Mouse (Mus musculus) midbrain, embryonic 12.5 days (tissue): ENCODE results near the gene Lyrm9. TPM values are rescaled to one million over a fixed set of nuclear protein-coding genes. Genes with fewer than 3 reads are reported as not detected.
A peak's percentile ranks its signal among the peaks of the same experiment; 100 is the strongest.

Source experiments
- ATAC-seq: fragments of 200-750 bp; cut with Nextera tagmentation; 2 replicates; pipeline ENCODE4 v1.8.0; 2017; ENCODE audit warnings: low read depth, moderate TSS enrichment, moderate library complexity; ENCODE audit not compliant: low FRiP score
- H3K27ac ChIP-seq: fragments of 300-500 bp; sonication (generic); replicated peaks from 2 replicates; pipeline ENCODE4 v1.5.1; 2016; ENCODE audit warnings: mild to moderate bottlenecking
- H3K27me3 ChIP-seq: fragments of 300-500 bp; sonication (generic); 2 replicates; pipeline ENCODE4 v1.6.1; 2016; ENCODE audit warnings: mild to moderate bottlenecking
- H3K36me3 ChIP-seq: fragments of 300-500 bp; sonication (generic); 2 replicates; pipeline ENCODE4 v1.6.1; 2016
- H3K4me1 ChIP-seq: fragments of 300-500 bp; sonication (generic); 2 replicates; pipeline ENCODE4 v1.6.1; 2016
- H3K4me2 ChIP-seq: fragments of 300-500 bp; sonication (generic); replicated peaks from 2 replicates; pipeline ENCODE4 v1.6.1; 2016; ENCODE audit warnings: mild to moderate bottlenecking, moderate library complexity
- H3K4me3 ChIP-seq: fragments of 300-500 bp; sonication (generic); 2 replicates; pipeline ENCODE4 v1.5.1; 2016; ENCODE audit warnings: mild to moderate bottlenecking
- H3K9ac ChIP-seq: fragments of 300-500 bp; sonication (generic); replicated peaks from 2 replicates; pipeline ENCODE4 v1.6.1; 2016; ENCODE audit warnings: mild to moderate bottlenecking, moderate library complexity
- H3K9me3 ChIP-seq: fragments of 300-500 bp; sonication (generic); 2 replicates; pipeline ENCODE4 v1.6.1; 2016; ENCODE audit warnings: mild to moderate bottlenecking
- WGBS: fragments of 180-500 bp; shearing (Covaris S2); methylation state at CpG from one replicate; pipeline ENCODE4 v1.1.7; 2016; 5-methylcytosine and 5-hydroxymethylcytosine counted together
- polyA plus RNA-seq: library from polyadenylated mRNA; unstranded; fragments of >200 nt; fragmentation: Nextera tagmentation; extraction: Ambion mirVana; gene quantifications from 2 replicates; pipeline ENCODE4 v1.2.1, GENCODE M21; 2016

Gene Lyrm9
- polyA plus RNA-seq, 1 experiment from 2014 or later = 17.0 TPM

- Histone ChIP-seq H3K36me3 (peaks cover 6% of the 10 kb centered on the region; the same call in 1 of the 2 replicates), H3K27ac (no peak overlapping the region), H3K4me3 (no peak overlapping the region), H3K4me2 (no peak overlapping the region), H3K27me3 (no peaks in the 10 kb centered on the region), H3K9me3 (no peaks in the 10 kb centered on the region), H3K4me1 (no peaks in the 10 kb centered on the region), H3K9ac (no peak overlapping the region)
- 10% methylated on average over 11 of the region's 11 CpGs for WGBS
- no peak for ATAC-seq
These were observed 11.6 kb downstream of the Lyrm9 start for GRCm38 (mm10) chr11:78837989-78838388.

- no peak overlapping the region; the same call in 1 of the 2 replicates for H3K27ac ChIP-seq
- no peaks in the 10 kb centered on the region for H3K9me3 ChIP-seq
- WGBS = 91% methylated on average over 14 of the region's 14 CpGs
- H3K4me3 ChIP-seq = no peak overlapping the region
- H3K9ac ChIP-seq = no peak overlapping the region
- no peaks in the 10 kb centered on the region for H3K4me1 ChIP-seq
- no peaks in the 10 kb centered on the region for H3K27me3 ChIP-seq
- peaks cover 6% of the 10 kb centered on the region; the same call in 1 of the 2 replicates for H3K36me3 ChIP-seq
- no peak for ATAC-seq
- no peak overlapping the region for H3K4me2 ChIP-seq
These were observed 13.1 kb downstream of the Lyrm9 start for GRCm38 (mm10) chr11:78839491-78839890.

DNA sequence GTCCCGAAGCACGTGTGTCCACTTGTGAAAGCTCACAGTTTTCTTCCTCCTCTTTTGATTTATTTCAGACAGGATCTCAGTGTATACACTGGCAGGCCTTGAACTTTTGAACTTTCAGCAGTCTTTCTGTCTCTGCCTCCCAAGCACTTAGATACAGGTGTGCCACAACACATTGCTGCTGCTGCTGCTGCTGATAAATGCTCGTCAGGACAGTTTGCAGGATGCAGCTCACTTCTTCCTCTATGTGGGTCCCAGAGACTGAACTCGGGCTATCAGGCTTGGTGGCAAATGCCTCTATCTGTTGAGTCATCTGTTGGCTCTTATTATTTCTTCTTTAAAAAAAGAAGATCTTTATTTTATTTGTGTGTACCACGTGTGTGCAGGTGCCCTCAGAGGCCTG, 13.8 kb downstream of the Lyrm9 start:
- Histone ChIP-seq H3K9me3 (no peaks in the 10 kb centered on the region), H3K27ac (no peak overlapping the region), H3K4me2 (no peak overlapping the region), H3K4me1 (no peaks in the 10 kb centered on the region), H3K36me3 (peaks cover 6% of the 10 kb centered on the region; the same call in 1 of the 2 replicates), H3K27me3 (no peaks in the 10 kb centered on the region), H3K4me3 (no peak overlapping the region), H3K9ac (no peak overlapping the region)
- no peak for ATAC-seq
- 92% methylated on average over 5 of the region's 5 CpGs for WGBS

DNA sequence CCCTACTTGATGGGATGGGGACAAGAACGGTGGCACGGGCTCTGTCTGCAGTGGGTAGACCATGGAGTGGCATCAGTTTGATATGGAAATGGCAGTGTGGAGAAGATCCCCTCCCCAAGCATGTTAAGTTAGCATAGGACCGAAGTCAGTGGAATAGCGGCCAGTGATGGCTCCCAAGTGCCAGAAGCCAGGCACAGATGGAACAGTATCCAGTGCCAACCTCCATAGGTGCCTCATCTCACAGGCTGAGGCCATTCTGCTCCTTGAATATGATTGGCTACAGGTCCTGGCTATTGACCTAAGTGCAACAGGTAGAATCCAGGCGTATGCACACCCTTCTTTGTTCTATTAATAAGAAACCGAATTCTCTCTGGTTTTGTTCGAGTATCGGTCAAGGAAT, 15.6 kb downstream of the Lyrm9 start:
- Histone ChIP-seq H3K36me3 (peaks cover 6% of the 10 kb centered on the region; the same call in 1 of the 2 replicates), H3K9ac (no peak overlapping the region), H3K9me3 (no peaks in the 10 kb centered on the region), H3K4me1 (no peaks in the 10 kb centered on the region), H3K27me3 (no peaks in the 10 kb centered on the region), H3K27ac (no peak overlapping the region), H3K4me2 (no peak overlapping the region), H3K4me3 (no peak overlapping the region)
- no peak for ATAC-seq
- 91% methylated on average over 8 of the region's 8 CpGs for WGBS

DNA sequence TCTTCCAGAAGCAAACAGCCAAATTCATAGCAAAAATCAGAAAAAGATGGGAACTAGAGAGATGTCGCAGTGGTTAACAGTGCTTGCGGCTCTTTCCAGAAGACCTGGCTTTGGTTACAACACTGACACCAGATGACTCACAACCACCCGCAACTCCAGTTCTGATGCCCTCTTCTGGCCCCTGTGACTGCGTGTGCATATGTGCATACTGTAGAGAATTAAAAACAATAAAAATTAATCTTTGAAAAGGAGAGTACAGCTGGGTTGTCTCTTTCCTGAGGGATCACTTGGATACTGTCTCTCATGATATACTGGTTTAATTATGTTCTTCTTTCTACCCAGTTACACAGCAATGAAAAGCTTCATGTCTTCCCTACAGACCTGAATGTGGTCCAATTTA, 20.2 kb downstream of the Lyrm9 start:
- Histone ChIP-seq H3K4me1 (peaks cover 7% of the 10 kb centered on the region; the same call in 1 of the 2 replicates), H3K9me3 (no peaks in the 10 kb centered on the region), H3K4me2 (no peak overlapping the region), H3K9ac (no peak overlapping the region), H3K4me3 (no peak overlapping the region), H3K36me3 (no peaks in the 10 kb centered on the region), H3K27me3 (no peaks in the 10 kb centered on the region), H3K27ac (no peak overlapping the region)
- no peak for ATAC-seq
- 94% methylated on average over 4 of the region's 4 CpGs for WGBS

- H3K36me3 ChIP-seq = no peaks in the 10 kb centered on the region
- no peaks in the 10 kb centered on the region for H3K9me3 ChIP-seq
- H3K4me3 ChIP-seq = no peak overlapping the region
- no peak overlapping the region for H3K9ac ChIP-seq
- H3K4me2 ChIP-seq = no peak overlapping the region
- ATAC-seq = no peak
- H3K4me1 ChIP-seq = peaks cover 10% of the 10 kb centered on the region; the same call in 1 of the 2 replicates
- no peaks in the 10 kb centered on the region for H3K27me3 ChIP-seq
- no peak overlapping the region for H3K27ac ChIP-seq
- WGBS = 65% methylated on average over 7 of the region's 7 CpGs
These were observed 21.8 kb downstream of the Lyrm9 start for GRCm38 (mm10) chr11:78847884-78848848.

DNA sequence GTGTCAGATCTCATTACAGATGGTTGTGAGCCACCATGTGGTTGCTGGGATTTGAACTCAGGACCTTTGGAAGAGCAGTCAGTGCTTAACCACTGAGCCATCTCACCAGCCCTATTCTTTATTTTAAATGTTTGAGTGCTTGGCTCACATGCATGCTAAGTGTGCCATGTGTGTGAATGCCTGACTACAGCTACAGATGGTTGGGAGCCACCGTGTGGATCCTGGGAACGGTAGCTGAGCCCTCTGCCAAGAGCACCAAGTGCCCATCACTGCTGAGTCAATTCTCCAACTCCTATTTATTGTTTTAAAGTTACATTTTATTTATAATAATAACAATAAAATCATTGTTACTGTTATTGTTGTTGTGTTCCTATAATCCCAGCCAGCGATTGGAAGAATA, 23.5 kb downstream of the Lyrm9 start:
- ATAC-seq = no peak
- WGBS = 88% methylated on average over 3 of the region's 3 CpGs

DNA sequence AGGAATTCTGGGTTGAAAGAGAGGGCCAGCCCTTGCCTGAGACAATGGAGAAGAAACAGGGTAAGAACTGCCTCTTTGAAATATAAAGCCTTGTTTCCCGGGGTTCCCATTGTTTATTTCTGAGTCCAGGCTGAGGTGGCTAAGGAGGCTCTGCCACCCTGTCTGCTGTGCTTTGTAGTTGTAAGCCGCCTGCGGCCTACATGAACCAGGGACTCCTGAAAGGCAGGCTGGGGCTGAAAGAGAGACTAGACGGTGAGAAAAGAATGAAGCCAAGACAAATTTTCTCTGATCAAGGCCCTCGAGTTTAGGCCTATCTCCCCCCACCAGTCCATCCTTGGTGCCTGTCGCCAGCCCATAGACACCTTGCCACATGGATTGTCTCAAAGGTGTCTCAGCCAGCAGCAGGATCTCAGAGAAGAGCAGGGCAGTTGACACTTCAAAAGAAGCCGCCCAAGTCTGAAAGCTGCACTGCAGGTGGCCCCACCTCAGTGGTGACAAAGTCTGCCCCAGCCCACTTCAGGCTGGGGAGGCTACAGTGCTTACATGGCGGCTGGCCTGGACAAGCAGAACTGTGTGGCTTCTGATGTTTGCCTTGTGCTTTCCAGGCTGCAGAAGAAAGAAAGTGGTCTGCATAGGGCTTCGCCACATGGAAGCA, 25.0 kb downstream of the Lyrm9 start:
- ATAC-seq = no peak
- Histone ChIP-seq H3K4me2 (no peak overlapping the region), H3K9ac (no peak overlapping the region), H3K27ac (no peak overlapping the region), H3K9me3 (no peaks in the 10 kb centered on the region), H3K27me3 (no peaks in the 10 kb centered on the region), H3K4me1 (peaks cover 10% of the 10 kb centered on the region; the same call in 1 of the 2 replicates), H3K4me3 (no peak overlapping the region), H3K36me3 (no peaks in the 10 kb centered on the region)
- 27% methylated on average over 9 of the region's 9 CpGs for WGBS

More for the DNA sequence above, 23.5 kb downstream of the Lyrm9 start:
- no peak overlapping the region for H3K27ac ChIP-seq
- no peak overlapping the region for H3K4me3 ChIP-seq
- H3K9ac ChIP-seq = no peak overlapping the region
- H3K36me3 ChIP-seq = no peaks in the 10 kb centered on the region
- H3K4me1 ChIP-seq = peaks cover 10% of the 10 kb centered on the region; the same call in 1 of the 2 replicates
- no peaks in the 10 kb centered on the region for H3K9me3 ChIP-seq
- no peaks in the 10 kb centered on the region for H3K27me3 ChIP-seq
- no peak overlapping the region for H3K4me2 ChIP-seq

DNA sequence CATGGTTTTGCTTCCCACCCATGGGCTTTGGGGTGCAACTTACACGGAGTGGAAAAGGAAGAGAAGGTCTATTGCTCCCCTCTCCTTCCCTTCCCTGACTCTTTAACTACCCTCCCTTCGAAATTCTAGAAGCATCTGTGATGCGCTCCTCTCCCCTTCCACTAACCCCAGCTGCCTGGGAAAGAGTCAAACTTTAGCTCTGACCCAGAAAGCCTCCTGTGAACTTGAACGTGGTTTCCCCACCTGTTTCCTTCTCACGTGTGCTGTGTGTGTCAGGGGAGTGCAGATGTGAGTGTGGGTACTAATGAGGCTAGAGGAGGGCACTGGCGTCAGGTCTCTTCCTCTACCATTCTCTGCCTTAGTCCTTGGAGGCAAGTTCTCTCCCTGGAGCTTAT, 25.5 kb downstream of the Lyrm9 start:
- WGBS = 58% methylated on average over 6 of the region's 6 CpGs
- H3K9me3 ChIP-seq = no peaks in the 10 kb centered on the region
- H3K27me3 ChIP-seq = no peaks in the 10 kb centered on the region
- ATAC-seq = no peak
- H3K4me1 ChIP-seq = peaks cover 10% of the 10 kb centered on the region; the same call in 1 of the 2 replicates
- no peak overlapping the region for H3K9ac ChIP-seq
- no peak overlapping the region for H3K27ac ChIP-seq
- no peak overlapping the region for H3K4me2 ChIP-seq
- H3K36me3 ChIP-seq = no peaks in the 10 kb centered on the region
- no peak overlapping the region for H3K4me3 ChIP-seq

DNA sequence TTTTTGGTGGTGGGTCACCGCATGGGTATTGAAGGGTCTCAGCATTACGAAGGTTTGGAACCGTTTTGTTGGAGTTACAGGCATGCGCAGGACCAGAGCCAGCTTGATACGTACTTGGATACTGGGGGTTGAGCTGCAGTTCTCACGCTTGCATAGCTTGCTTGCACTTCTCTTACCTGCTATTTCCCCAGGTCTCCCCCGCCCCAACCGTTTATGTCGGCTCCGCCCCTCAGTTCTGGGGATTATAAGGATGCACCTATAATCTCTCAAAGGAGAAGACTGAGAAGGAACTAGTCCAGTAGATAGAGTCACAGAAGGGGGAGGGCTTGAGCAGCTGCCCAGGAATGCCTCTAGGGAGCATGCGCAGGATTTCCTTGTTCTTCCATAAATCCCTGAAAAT, 26.1 kb downstream of the Lyrm9 start:
- H3K36me3 ChIP-seq = no peaks in the 10 kb centered on the region
- H3K4me1 ChIP-seq = peaks cover 13% of the 10 kb centered on the region
- no peak overlapping the region for H3K4me2 ChIP-seq
- no peak for ATAC-seq
- no peak overlapping the region for H3K27ac ChIP-seq
- no peaks in the 10 kb centered on the region for H3K27me3 ChIP-seq
- 90% methylated on average over 11 of the region's 11 CpGs for WGBS
- H3K9ac ChIP-seq = no peak overlapping the region
- H3K4me3 ChIP-seq = no peak overlapping the region
- no peaks in the 10 kb centered on the region for H3K9me3 ChIP-seq

DNA sequence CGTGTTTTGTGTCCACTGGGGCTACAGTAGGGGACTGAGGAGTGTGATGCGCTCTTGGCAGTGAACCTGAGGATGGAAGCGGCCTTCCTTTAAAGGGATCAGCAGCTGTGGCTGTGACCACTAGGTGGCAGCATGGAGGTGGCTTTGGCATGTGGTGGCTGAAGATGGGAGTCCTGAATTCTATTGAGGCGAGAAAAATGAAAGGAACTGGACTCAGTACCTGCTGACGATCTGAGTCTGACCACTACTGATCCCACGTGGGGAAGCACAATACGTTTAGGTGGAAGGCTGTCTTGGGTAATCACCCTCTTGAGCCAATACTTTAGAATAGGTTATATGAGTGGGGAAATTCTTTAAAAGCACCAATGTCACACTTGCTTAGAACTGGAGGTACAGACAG, 29.9 kb downstream of the Lyrm9 start:
- no peak overlapping the region for H3K27ac ChIP-seq
- no peak for ATAC-seq
- H3K4me1 ChIP-seq = peaks cover 20% of the 10 kb centered on the region
- H3K36me3 ChIP-seq = no peaks in the 10 kb centered on the region
- WGBS = 10% methylated on average over 7 of the region's 7 CpGs
- no peaks in the 10 kb centered on the region for H3K27me3 ChIP-seq
- H3K9me3 ChIP-seq = no peaks in the 10 kb centered on the region
- H3K4me2 ChIP-seq = no peak overlapping the region
- no peak overlapping the region for H3K4me3 ChIP-seq
- H3K9ac ChIP-seq = no peak overlapping the region

DNA sequence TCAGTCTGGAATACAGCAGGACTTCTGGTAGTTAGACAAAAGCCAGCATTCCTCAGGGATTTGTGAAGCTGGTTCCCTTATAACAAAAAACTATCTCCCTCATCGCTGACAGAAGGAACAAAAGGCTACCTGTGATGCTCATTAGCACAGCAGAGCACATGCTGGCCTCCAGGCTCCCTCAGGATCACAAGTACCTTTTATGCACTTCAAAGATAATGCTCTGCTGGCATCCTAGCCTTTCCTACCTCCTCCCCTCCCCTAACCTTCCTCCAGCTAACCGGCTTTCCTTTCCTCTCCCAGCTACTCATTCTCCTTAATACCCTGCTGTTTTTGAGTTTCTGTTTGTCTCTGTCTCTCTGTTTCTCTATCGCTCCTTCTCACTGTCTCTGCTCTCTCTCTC, 31.2 kb downstream of the Lyrm9 start:
- Histone ChIP-seq H3K4me3 (no peak overlapping the region), H3K9me3 (no peaks in the 10 kb centered on the region), H3K36me3 (no peaks in the 10 kb centered on the region), H3K27me3 (no peaks in the 10 kb centered on the region), H3K4me2 (no peak overlapping the region), H3K27ac (peak overlapping the region; percentile 26; the same call in 1 of the 2 replicates), H3K9ac (no peak overlapping the region), H3K4me1 (peaks cover 14% of the 10 kb centered on the region)
- 9% methylated on average over 3 of the region's 3 CpGs for WGBS
- no peak for ATAC-seq
